Mouse (Mus musculus): Measurements from ENCODE around the gene Bach2.

Gene Bach2

GRCm38 (mm10) chr4:32562319-32563115 lies 323.9 kb downstream of the Bach2 start:
- DNase-seq (ENCODE audit: low spot score in 2 of 2) = no peak

GRCm38 (mm10) chr4:32564416-32564815 lies 325.8 kb downstream of the Bach2 start:
- no peak for DNase-seq (ENCODE audit: low spot score in 2 of 2)

DNA sequence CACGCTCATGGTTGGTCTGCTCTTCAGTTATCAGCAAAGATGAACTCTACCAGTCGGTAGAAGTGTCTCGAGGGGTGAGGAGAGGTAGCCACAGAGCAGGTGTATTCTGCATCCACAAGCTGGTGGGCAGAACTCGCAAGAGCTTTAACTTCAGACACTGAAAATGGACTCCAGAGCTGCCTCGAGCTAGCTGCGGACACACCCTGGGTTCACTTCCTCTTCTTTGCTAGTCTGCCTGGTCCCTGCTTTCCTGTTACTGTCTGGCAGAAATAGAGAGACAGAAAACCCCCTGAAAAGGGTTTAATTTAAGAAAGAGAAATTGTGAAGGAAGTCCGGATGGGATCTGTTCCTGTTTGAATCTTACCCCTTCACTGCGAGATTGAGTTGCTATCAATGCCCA lies 326.3 kb downstream of the Bach2 start:
- DNase-seq (ENCODE audit: low spot score in 2 of 2) = no peak

DNA sequence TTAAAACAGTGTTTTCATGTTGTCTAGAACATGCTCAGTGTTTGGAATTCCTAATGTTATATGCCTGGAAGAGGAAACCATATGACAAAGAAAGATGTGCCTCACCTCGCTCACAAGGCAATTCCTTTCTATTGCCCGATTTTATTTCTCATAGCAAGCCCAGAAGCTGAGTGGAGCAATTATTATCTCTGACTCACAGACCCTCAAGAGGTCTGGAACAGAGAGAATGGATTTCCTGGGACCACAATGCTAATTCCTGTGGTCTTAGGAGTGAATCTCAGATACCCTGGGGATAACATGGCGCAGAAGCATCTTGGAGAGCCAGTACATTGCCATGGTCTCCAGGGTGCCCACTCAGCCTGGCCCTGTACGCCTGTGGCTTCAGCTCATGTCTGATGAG lies 330.4 kb downstream of the Bach2 start:
- DNase-seq (ENCODE audit: low spot score in 2 of 2) = no peak

DNA sequence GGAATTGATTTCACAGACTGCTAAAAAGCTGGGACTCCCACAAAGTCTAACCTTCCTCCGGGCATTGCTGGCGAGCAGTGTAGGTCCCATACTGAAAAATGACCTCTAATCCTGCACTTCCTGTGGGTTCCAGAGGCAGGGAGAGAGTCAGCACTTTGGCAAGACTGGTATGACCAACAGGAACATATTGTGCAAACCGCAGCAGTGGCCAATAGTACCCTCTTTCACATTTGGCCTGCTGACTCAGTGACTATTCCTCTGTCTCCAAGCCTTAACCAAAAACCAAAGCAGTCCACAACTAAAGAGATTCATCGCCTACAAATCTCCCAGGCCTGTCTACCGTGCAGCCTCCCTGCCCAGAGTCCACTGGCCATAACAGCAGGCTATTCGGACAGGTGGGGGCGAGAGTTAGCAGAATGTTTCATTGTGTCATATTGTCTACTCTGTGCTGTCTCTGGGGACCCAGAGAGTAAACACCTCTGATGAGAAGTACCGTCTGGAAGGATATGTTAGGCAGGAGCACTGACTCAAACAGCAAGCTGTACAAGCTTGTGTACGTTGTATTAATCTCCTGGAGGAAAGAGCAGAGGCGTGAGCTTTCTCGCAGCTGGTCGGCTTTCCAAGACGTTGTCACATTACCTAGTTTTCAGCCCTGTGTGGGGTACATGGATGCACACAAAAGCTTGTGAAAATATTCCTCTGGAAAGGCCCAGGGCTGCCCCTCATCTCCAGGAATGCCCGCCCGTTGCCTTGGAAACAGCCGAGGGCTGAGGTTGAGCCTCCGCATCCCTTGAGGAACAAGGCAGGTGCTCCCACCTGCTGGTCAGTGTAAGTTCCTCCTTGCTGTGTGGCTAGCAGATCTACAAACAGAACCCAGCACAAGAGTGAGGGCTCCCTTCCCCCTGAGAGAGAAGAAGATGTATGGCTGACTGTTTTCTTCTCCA lies 331.7 kb downstream of the Bach2 start:
- peak; percentile 64 to 70 for DNase-seq (ENCODE audit: low spot score in 2 of 2)

- DNase-seq (ENCODE audit: low spot score in 2 of 2) = no peak
These were observed 332.3 kb downstream of the Bach2 start for GRCm38 (mm10) chr4:32570939-32571317.

DNA sequence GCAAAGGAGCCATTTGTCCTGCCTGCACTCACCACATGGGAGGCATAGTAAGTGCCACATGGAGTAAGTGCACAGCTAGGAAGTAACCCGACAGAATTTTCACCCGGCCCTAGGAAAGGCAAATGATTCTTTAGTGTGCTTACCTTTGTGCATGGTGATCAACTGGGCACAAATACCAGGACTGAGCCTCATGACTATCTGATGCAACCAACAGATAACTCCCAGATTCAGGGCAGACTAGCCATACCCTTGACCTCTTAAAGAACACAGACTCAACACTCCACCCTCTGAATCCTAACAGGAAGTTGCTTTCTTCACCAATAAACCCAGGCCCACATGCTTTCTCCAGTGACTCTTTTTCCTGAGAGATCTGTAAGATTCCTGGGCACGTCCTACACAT lies 332.8 kb downstream of the Bach2 start:
- DNase-seq (ENCODE audit: low spot score in 2 of 2) = no peak

DNA sequence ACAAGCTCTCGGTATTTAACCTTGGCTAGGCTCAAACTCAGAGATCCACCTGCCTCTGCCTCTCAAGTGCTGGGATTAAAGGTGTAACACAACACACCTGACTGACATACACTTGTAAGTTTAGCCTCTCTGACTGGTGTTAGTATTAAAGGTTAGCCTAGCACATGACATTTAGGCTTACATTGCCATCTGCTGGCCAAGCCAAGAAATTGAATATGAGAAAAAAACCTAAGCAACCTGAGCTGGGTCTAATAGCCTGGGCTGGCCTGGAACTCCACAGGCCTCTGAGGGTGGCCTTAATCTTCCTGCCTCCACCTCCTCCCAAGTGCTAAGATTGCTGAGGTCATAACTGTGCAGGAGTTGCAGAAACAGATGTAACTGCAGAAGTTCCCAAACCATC lies 333.5 kb downstream of the Bach2 start:
- DNase-seq (ENCODE audit: low spot score in 2 of 2) = peak; percentile 58 to 64

GRCm38 (mm10) chr4:32573586-32573985 lies 335.0 kb downstream of the Bach2 start:
- DNase-seq (ENCODE audit: low spot score in 2 of 2) = no peak

DNA sequence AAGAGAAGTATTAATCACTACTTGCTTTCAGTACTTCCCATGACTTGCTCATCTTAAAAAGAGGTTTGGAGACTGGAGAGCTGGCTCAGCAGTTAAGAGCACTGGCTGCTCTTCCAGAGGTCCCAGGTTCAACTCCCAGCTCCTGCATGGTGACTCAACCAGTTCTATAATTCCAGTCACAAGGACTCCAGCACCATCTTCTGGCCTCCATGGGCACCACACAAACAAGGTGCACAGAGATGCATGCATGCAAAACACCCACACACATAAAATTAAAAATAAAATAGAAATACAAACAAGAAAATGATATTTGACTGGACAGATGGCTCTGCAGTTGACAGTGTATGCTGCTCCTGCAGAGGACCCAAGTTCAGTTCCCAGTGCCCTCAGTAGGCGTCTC lies 336.0 kb downstream of the Bach2 start:
- no peak for DNase-seq (ENCODE audit: low spot score in 2 of 2)

- DNase-seq (ENCODE audit: low spot score in 2 of 2) = no peak
These were observed 336.6 kb downstream of the Bach2 start for GRCm38 (mm10) chr4:32575165-32575564.

DNA sequence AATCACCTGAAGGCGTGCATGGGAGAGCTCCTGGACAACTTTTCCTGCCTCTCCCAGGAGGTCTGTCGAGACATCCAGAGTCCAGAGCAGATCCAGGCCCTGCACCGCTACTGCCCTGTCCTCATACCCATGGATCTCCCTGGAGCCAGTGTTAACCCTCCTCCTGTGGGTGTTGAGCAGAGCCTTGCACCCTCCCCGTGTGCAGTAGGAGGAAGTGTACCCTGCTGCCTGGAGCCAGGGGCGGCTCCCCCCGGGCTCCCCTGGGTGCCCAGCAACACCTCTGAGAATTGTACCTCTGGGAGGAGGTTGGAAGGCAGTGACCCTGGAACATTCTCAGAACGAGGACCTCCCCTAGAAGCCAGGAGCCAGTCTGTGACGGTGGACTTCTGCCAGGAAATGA lies 341.2 kb downstream of the Bach2 start:
- no peak for DNase-seq (ENCODE audit: low spot score in 2 of 2)

- no peak for DNase-seq (ENCODE audit: low spot score in 2 of 2)
These were observed 345.6 kb downstream of the Bach2 start for GRCm38 (mm10) chr4:32584181-32584580.

- DNase-seq (ENCODE audit: low spot score in 2 of 2) = peak in 1 of 2 experiments; percentile 60
These were observed 348.0 kb downstream of the Bach2 start for GRCm38 (mm10) chr4:32586596-32586995.

DNA sequence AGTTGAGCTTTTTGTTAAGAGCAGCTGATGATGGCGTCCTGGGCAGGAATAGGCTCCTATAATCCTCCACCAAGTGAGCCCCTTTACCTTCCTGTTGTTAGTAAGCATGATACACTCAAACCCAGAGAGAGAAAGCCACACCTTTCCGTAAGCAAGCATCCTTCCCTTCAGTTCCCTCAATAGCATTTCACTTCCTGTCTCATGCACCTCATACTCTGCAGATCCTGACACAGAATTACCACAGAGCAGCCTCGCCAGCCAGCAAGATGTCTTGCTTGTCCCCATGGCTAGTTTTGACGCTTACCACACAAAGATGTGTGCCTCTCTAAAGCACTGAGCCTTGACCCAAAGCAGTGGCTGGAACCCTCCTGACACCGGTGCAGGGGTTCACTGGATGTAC lies 348.9 kb downstream of the Bach2 start:
- no peak for DNase-seq (ENCODE audit: low spot score in 2 of 2)

GRCm38 (mm10) chr4:32588237-32588636 lies 349.6 kb downstream of the Bach2 start:
- no peak for DNase-seq (ENCODE audit: low spot score in 2 of 2)

DNA sequence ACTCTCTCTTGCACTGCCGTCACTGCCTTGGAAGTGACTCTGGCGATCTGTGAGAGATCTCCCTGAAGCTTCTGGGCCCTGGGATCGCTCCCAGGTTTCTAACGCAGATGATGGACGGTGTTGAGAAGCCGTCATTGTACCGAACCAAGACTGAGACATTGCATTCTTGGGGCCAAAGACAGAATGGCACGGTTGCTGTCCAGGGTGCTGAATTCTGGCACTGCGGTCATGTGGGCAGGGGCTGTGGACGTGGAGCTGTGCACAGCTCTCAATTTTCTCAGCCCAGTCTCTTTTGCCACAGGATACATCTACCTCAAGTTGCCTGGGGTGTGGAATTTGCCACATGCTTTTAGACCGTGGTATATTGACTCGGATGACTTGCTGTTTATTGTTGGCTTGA lies 362.5 kb downstream of the Bach2 start:
- DNase-seq (ENCODE audit: low spot score in 2 of 2) = no peak

- DNase-seq (ENCODE audit: low spot score in 2 of 2) = no peak
These were observed 364.1 kb downstream of the Bach2 start, which contains the start of gene Gja10 for GRCm38 (mm10) chr4:32602660-32603059. Gene Gja10 (minus strand): TSS chr4:32602760.

DNA sequence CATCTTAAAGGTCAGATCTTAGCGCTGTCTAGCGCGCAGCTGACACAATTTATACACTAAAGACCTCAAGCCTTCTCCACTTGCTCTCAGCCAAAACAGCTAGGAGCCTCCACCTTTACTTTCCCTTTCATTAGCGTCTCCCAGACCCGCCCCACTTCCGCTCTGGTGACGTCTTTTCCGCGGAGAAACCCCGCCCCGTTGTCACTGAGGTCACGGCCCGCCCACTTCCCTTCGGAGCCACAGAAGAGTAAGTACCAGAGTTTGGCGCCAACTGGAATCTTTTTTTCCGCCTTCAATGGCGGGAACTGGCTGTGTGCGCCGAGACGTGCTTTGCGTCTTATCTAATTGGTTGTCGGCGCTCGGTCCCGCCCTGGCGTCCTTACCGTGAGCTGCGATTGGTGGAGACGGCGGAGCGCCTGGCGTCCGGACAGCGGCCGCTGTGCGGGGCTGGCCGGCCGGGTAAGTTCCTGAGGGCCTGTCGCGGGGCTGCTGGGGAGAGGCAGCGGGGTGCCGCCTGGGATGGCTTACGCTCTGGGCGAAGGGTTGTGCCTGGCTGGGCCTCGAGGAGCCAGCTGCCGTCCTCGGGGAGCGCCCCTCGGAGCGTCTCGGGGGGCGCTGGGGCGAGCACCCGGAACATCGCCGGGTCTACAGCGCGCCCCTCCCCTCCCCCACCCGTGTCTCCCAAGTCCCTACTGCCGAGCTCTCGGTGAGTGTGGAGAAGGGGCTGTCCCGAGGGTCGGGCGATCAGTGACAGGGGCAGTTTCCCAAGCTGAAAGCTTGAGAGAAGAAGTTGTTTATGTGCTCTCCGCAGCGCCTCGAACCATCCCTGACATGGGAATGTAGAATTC lies 376.7 kb downstream of the Bach2 start, which contains the start of gene Casp8ap2:
TSS of gene Casp8ap2 (plus strand) at position 418 of the 848 bp plus-strand sequence.
- DNase-seq (ENCODE audit: low spot score in 2 of 2) = peak; percentile 99 to 100

- no peak for DNase-seq (ENCODE audit: low spot score in 2 of 2)
These were observed 383.0 kb downstream of the Bach2 start for GRCm38 (mm10) chr4:32621637-32622036.
